Mouse (Mus musculus): ENCODE results near the gene Prkag2.

The Prkag2 gene

DNA sequence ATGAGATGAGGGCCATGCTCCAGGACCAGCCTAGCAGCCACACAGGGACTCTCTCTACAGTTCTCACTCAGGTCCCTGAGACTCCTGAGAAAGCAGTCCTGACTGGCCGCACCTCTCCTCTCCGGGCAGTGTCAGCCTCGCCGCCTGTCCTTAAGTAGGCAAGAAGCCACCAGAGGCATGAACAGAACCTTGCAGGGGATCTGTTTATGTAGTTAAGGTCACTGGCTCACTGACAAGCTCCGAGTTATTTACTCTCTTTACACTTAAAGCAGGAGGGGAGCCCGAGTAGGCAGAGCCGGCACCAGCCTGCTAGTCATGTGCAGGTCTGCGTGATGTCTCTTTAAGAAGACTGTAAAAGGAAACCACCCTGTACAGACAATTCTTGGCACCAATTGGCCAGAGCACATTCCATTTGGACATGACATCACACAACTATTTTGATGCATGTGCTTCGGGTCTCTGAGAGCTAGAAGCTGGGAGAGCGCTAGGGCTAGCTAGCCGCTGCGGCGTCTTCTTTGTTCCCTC, 104.8 kb downstream of the Prkag2 start:
- no peak for DNase-seq (ENCODE audit: low spot score in 2 of 2)

DNA sequence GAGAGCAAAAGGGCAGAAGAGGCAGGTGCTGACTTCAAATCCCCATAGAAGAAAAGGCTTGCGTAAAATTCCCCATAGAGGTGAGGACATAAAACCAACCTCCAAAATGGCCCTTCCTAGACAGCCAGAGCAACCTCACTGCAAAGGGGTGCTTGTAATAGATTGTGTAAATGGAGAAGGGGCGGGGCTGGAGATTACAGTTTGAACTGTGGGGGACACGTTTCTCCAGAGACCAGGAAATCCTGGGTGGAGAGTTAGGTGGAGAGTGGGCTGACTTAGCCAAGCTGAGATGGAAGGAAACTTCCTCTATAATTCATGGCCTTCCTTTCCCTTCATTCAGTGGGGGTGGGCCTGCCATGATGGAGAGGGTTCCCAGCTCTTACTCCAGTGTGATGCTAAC, 107.3 kb downstream of the Prkag2 start:
- DNase-seq (ENCODE audit: low spot score in 2 of 2): no peak

DNA sequence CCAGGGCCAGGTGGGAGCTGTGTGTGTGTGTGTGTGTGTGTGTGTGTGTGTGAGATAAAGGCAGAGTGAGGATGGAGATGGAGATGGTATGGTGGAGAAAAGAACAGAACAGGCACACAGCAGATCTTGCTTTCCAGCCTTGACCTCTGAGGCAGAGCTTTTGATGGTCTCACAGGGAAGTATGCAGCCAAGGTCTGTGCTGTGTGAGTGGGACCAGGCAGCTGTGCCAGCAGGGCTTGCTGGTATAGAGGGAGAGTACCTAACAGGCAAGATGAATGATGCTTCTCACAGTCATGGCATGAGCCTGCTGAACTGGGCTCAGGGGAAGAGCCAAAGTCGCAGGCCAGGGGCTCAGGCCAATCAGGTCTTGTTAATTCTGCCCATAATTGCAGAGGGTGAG, 108.9 kb downstream of the Prkag2 start:
- no peak for DNase-seq (ENCODE audit: low spot score in 2 of 2)

DNA sequence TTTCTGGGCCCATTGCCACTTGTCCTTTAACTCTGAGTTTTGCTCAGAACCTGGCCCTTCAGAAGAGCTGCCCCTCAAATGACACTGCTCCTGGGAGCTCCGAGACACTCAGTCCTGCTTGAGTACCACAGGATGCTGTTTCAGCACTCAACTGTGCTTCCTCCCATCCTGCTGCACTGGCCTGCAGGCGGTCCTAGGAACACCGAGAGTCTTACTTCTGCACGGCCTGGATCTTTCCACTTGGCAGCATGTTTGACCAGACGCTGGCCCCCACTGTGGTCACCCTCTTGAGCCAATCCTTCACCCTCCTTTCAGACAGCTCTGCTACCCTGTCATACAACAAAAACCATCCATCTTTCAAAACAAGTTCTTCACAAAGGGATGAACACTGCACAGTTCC, 110.0 kb downstream of the Prkag2 start:
- no peak for DNase-seq (ENCODE audit: low spot score in 2 of 2)

DNA sequence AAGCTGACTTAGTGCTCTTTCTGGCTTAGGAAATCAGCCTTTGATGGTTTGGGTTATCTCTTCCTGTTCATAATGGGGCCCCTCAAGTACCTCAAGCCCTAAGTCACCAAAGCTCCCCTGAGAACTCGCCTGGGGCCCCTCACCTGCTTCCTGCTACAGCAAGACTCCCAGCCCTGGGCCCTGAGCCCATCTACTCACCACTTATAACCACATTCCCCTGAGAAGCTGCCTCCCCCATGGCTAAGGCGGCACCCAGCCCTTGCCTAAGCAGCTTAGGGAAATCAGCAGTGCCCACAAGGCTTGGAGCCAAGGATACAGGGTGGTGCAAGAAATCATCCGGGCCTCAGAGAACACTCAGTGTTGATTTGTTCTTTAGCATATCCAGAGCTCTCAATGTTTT, 110.8 kb downstream of the Prkag2 start:
- no peak for DNase-seq (ENCODE audit: low spot score in 2 of 2)

DNA sequence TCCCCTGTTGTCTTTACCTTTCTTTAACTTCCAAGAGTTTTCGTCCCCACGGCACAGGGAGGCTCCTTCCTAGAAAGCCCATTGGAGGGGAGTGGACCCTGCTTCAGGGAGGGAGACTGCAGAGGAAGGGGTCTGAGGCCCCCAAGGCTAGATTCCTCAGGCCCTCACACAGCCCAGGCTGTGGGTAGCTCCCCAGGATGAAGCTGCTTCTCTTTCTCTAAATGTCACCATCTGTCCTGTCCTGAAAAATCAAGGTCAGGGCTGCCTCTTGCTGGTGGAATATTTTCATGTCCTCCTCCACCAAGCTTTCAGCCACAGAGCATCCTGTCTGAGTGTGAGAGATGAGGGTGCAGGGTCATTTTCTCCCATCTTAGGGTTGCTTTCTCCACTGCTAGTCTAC, 113.5 kb downstream of the Prkag2 start:
- no peak for DNase-seq (ENCODE audit: low spot score in 2 of 2)

DNA sequence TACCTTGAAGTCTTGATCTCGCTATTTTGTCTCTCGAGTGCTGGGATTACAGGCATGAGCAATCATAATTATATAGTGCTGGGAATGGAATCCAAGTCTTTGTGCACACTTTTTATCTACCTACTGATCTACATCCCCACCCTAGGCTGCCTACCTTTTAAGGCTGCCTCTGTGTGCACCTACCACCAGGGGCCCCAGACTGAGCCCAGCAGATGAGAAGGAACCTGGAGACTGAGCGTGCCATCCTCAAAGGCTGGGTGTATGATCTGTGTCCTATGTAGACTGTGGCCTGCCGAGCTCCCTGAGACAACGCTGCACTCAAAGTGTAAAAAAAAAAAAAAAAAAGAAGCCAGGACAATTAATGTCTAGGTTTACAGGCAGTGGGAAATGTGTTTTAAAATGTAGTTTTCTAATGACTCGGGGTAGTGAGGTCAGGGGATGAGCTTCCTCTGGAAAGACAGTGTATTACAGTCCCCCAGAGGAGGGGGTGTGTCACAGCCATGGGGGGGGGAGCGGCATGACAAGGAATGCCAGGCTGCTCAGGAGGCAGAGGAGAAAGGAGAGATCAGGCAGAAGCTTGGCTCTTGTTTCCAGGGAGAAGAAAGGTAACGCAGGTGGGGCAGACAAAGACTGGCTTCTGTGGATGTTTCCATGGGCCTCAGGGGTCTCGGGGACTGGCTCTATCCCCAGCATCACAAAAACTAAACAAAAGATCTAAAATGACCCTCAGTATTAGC, 114.1 kb downstream of the Prkag2 start:
- DNase-seq (ENCODE audit: low spot score in 2 of 2): no peak

DNA sequence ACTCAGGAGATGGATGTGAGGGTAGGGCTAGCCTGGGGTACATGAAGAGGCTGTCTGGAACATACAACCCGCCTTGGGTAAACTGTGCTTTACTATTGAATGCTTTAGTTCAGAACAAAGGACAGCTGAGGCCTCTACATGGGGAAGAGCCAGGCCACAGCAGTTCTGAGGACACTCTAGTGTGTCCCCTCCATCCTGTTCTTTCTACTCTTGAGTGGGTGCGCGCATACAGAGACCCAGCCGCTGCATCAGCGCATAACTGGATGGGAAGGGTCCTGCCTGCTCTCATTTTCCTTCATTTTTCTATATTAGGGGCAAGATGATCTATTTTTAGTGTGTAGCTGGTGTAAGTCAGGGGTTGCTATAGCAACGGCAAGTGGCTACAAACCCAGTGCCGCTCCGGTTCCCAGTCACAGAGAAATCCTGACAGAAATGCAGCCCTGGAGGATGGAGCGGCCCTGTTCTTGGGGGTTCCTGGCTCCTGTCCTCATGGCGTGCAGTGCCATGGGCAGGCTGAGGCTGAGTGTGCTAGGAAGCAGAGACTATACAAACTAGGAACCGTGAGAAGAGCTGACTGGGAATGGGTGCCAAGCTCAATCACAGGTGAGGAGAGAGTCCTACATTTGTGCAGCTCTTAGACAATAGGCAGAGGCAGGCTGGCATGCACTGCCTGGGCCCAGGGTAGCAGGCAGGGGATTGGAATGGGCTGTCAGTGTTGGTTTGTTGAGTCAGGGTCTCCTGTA, 114.8 kb downstream of the Prkag2 start:
- DNase-seq (ENCODE audit: low spot score in 2 of 2): peak in 1 of 2 experiments; percentile 40

DNA sequence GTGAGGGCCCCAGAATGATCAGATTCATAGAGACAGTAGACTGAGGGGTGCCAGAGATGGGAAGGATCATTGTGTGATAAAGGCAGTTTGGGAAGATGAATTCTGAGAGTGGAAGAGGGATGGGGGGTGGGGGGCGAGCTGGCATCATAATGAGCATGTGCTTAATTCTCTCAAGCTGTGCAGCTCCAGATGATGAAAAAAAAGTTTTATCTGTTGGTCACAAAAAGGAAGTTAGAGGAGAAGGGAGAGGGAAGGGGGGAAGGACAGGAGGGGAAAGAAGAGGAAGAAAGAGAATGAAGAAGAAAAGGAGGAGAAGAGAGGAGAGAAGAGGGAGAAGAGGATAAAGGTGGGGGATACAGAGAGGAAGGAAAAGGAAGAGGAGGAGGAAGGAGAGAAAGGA, 116.3 kb downstream of the Prkag2 start:
- DNase-seq (ENCODE audit: low spot score in 2 of 2): no peak

DNA sequence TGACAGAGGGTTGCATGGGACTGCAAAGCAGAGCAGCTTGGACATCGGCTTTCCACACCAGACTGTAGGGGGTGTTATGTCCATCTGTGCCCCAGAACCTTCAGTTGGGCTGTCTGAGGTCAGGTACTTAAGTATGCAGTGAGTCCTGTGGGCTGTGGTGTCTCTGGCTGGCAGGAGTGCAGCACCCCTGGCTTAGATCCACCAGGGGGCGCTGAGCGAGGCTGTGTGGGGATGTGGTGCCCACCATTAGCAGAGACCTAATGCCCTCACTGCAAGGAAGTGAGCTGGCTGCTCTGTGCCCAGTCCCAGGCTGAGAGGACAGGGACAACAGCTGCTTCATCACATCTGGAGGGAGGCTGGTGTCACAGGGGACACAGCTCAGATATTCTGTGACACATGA, 116.9 kb downstream of the Prkag2 start:
- peak; percentile 51 to 68 for DNase-seq (ENCODE audit: low spot score in 2 of 2)

DNA sequence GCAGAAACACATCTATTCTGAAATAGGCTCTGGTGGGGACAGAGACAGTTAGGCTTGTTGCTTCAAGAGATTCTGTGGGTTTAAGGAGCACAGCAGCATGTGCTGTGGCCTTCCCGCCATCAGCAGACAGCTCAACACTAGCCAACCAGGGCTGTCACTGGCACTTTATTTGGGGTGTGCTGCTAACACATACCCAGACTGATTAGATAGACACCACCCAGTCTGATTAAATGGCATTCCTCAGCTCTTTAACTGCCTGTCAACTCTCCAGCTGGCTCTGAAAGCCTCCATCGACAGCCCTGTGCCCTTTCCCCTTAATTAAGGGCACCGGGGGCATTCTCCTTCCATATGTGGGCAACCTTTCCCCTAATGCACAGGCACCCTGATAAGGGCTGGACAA, 118.2 kb downstream of the Prkag2 start:
- no peak for DNase-seq (ENCODE audit: low spot score in 2 of 2)

DNA sequence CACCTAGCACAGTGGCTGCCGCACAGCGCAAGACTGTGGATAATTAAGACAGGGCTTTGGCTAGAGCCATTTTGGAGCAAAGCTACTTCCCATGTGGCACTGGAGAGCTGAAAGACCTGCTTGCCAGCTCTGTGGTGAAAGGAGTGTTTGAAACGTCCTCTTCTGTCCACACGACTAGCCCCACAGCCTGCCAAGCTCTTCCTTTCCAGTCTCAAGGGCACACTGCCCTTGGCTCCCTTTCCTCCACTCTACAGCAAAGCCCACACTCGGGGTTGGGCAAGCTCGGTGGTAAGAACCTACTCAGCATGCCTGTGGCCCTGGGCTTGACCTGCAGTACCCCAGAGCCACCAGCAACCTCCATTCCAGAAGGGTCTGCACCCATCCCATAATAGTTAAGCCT, 118.7 kb downstream of the Prkag2 start:
- DNase-seq (ENCODE audit: low spot score in 2 of 2): no peak

DNA sequence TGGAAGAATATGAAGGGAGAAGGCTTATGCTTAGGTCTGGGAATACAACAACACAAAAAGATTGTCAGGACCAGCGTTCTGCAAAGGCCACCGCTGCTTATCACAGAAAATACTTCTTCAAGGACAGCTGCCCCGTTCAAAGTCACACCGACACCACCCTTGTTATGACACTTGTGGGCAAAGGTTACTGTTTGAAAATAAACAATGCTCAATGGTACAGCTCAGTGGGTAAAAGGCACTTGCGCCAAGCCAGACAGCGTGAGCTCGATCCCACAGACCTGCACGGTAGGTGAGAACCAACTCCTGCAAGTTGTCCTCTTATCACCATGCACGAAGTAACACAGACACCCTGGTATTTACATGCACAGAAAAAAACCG, 120.5 kb downstream of the Prkag2 start:
- DNase-seq (ENCODE audit: low spot score in 2 of 2): no peak

DNA sequence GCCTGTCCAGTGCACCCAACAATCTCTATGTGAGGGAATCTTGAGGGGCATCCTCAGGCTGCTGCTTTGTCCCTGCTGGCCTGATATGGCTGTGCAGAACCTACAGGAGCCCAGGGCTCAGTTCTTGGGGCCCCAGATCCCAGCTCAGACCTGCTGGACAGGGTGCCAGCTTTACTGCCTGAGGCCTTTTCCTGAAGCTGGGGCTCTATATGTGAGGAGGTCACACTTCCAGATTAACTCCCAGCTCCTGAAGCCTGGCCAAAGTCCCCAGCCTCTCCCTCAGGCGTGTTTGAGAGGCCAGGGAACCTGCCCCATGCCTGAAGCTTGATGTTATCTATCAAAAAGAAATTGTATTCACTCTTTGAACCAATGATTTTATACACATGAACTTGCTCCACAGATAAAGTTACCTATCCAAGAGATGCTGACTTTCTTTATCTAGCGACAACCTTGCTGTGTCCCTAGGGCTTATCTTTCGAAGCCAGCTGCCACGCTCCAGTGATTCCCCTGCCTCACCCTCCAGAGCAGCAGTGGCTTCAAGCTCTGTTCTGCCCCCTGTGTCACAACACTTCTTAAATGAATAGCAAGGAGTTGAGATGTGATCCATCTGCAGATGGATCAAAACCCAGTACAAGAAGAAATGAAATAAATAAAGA, 121.0 kb downstream of the Prkag2 start:
- no peak for DNase-seq (ENCODE audit: low spot score in 2 of 2)

DNA sequence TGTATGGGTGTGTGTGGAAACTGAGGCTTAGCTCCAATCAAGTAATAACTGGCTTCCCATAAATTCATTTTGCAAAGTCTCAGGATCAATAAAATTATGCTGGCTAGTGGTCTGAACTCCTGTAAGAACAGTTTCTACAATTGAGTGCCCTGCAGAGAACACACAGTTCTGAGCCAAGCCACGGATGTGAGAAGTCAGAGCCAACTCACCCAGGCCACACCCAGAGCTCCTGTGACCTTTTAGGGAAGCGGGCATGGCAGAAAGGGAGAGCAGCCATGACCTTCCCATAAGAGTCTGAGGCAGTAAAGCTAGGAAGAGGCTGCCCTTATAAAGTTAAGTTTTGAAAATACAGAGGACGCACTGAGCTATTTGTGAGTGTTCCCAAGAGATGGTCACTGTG, 123.5 kb downstream of the Prkag2 start:
- DNase-seq (ENCODE audit: low spot score in 2 of 2): no peak

DNA sequence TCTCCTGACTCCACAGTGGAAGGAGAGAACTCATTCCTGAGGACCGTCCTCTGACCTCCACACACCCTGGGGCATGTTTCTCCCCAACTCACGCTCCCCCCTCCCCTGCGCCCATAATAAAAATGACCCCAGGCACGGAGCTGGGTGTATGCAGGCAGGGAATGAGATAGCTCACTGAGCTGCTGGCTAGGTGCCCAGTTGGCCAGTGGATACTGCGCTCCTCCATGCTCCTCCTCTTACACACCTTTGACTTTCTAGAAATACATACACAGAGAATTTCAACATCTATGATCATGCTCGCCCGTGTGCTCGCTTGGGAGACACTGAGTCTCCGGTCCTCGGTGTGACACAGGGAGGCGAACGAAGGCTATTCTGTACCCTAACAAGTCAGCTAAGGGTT, 124.2 kb downstream of the Prkag2 start:
- no peak for DNase-seq (ENCODE audit: low spot score in 2 of 2)

DNA sequence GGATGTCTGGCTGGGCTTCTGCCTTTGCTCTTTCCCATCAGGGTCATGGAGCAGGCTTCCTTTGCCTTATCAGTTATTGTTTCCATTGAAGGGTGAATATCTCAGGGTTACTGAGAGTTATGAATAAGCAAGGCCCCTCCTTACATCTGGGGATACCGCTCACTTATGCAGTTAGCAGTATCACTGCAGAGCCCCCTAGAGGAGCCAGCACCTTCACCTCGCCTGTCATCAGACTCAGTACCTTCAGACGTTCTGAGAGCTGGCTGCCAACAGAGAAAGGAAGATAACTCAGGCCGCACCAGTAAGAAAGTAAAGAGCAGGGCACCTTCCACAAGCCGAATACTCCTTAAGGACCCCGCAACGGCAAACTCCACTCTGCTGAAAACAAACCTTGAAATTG, 125.3 kb downstream of the Prkag2 start:
- no peak for DNase-seq (ENCODE audit: low spot score in 2 of 2)

DNA sequence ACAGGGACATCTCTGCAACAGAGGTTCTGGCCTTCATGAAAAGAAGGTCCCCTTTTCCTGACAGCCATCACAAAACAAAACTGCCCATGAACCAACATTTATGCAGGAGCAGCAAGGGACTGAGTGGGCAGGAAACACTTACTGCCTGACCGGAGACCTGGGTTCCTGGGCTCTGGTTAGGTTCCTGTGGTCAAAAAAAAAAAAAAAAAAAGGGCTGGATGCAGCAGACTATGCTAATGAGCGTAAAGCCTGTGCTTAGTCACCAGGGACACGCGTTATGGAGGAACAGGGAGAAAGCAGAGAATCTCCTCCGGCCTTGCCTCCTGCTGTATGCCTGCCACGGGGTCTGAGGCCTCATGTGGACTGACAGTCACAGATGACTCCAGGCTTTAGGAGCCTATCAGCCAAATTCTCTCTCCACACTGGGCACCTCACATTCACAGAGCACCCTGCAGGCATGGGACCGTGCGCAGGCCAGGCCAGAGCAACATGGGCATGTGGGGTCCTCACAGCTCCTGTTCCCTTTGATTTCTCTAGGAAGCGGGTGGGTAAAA, 126.7 kb downstream of the Prkag2 start:
- DNase-seq (ENCODE audit: low spot score in 2 of 2): no peak

DNA sequence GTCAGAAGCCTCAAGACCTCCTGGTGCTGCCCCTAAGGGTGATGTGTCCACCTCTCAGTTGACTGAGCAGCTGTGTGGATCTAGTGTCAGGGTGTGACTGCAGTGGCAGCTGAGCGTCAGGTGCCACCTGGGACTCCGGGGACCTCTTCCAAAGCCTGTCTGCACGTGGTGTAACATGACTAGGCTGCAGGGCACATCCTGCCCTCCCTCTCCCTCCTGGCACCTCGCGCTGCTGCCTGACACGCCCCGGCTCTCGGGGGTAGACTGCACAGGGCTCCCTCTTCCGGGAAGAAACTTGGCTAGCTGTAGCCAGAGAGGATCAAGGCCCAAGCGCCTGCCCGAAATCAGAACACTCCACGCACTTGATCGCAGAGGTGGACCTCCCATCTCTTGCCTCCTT, 127.2 kb downstream of the Prkag2 start:
- DNase-seq (ENCODE audit: low spot score in 2 of 2): no peak

DNA sequence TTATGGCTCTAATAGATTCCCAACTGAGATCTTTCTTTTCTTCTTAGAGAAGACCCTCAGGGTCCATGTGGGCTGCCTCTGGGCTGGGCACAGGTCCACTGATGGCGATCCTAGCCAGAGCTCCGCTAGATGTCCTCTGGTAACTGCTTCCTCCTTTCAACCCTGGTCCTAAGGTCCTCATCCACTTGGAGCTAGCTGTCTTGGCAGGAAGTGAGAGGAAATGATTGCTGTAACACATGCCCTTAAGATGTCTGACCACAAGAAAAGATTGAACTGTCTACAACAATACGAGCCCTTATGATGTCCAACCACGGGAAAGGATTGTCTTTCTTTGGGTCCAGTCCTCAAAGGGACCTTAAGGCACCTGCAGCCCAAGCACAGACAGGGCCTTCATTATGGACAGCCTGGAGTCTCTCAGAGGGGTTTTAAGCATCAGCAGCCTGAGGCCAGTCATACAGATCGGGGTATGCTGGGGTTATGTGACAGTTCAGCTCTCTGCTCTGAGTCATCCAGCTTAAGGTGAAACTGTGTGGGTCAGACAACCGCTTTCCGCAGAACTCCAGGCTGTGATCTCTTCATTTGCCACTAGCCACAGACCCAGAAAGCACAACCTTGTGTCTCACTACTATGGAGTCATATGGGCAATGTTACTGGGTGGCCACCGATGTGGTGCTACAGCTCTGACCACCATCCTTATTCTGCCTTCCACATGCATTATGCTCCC, 129.7 kb downstream of the Prkag2 start:
- DNase-seq (ENCODE audit: low spot score in 2 of 2): no peak

DNA sequence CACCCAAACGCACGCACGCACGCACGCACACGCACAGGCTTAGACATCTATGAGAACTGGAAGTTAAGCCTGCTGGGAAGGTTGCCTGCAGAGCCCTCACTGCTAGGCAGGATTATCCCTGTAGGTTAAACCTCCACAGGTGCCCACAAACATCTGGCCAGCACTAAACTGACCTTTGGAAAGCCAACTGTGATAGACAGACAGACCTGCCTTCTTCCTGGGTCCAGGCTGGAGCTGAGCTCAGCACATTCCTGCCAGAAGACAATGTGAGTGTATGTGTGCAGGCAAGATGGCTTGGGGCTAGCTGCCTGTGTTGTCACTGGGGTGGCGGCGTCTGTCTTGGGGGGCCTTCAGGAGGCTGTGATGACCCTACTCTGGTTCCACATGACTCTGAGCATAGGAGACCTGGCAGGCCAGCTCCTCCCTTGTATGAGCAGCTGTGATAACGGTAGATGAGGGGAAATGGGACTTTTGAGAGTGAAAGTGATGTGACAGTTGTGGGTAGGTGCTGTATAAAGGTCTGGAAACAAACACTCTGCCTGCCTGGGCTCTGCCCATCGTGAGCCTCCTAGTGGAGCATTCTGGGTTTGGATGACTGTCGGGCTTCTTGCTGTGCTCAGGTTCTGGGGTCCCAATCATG, 131.1 kb downstream of the Prkag2 start:
- no peak for DNase-seq (ENCODE audit: low spot score in 2 of 2)

Data from cerebellum, postnatal 4 days (tissue).